Mouse (Mus musculus) layer of hippocampus, postnatal 36 days (tissue): ENCODE measurements at regions not wholly inside any gene's neighbourhood (a gene's known extent, or its start where the extent isn't known, plus 50 kb on each side); places are given as distances from the start of the nearest gene placed in this dataset.

Experiments used
- DNase-seq, 2 experiments: peaks; one replicate each; pipeline ENCODE4 v3.0.0; 2022

GRCm38 (mm10) chr1:169872865-169873264, 55.6 kb upstream of the Ccdc190 start:
- no peak for DNase-seq

DNA sequence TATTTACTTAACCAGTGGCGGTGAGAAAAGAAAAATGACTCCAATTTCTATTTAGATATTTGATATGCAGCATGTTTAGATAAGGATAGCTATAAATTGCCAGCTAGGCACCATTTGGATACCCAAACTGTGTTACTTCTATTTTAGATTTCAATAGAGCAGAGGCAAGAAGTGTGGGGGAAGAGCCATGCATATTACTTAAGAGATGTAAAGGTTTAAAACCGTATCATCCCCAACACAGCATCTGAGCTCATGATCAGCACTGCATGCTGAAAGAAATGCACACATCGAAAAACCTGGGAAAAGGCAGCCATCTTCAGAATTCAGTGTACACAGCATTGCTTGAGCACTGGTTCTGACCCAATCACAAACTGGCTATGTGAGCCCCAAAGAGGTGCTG, 59.8 kb upstream of the Ccdc190 start:
- no peak for DNase-seq

- no peak for DNase-seq
These were observed 61.0 kb upstream of the Ccdc190 start for GRCm38 (mm10) chr1:169867453-169867852.

GRCm38 (mm10) chr1:169866840-169867239, 61.6 kb upstream of the Ccdc190 start:
- DNase-seq = no peak

- DNase-seq = no peak
These were observed 69.4 kb upstream of the Ccdc190 start for GRCm38 (mm10) chr1:169859041-169859440.

GRCm38 (mm10) chr1:169851663-169852062, 76.8 kb upstream of the Ccdc190 start:
- peak in 1 of 2 experiments; percentile 15 for DNase-seq

- DNase-seq = no peak
These were observed 80.0 kb upstream of the Ccdc190 start for GRCm38 (mm10) chr1:169848254-169849015.

- no peak for DNase-seq
These were observed 86.0 kb upstream of the Ccdc190 start for GRCm38 (mm10) chr1:169842490-169842889.

DNA sequence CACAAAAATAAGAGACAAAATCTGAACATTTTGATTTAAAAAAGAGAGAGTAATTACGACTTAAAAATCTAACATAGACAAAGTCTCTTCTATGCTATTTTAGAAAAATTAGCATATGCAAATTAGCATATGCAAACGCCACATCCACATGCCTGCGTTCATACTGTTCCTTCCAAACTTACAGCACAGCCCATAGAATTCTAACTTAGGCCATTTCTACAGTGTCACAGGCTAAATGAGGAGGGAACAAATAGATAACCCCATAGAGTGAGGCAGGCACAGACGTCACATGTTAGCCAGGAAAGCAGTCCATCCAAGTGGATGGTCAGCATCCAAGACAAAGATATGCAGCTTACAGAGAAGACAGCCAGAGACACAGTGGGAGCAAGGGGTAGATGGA, 87.5 kb upstream of the Ccdc190 start:
- no peak for DNase-seq

DNA sequence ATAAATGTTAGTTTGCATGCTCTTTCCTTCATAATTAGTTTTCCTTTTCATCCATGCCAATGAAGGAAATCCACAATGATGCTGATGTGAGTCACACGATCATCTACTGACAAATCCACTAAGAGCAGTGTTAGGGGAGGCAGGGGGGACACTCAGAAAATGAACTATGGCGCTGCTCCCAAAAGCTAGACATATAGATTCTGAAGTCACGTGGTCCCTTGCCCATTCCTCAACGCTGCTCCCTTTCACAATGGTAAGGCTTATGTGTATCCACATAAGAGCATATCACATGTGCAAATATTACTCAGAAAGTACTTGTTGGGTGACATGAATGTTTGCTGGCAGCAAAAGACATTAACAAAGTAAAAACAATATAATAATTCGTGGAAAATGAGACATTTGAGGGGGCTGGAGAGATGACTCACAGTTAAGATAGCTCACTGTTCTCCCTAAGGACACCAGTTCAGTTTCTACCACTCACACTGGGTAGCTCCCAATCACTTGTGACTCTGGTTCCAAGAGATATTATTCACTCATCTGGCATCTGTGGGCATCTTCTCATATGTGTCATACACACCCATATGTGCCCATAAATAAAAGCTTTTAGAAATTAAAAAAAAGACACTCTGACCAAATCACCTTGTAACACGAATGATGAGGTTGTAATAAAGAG, 88.3 kb upstream of the Ccdc190 start:
- DNase-seq = no peak

DNA sequence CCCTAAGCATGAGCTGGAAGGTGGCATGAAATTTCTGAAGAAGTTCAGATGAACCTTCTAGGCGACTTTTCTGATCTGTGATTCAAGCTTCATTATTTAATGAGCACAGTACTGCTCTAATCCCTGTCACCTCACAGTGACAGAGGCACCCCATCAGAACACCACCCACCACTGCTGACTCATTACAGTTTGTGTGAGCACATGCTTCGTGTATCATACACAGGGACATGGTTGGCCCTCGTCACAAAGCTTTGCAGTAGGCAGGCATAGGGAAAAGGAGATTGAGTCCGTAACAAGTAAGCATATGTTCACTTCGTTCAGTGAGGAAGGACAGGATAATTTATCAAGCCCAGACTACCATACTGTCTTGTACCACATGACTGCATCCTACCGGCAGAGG, 85.9 kb upstream of the Rgs4 start:
- peak in 1 of 2 experiments; percentile 9 for DNase-seq

DNA sequence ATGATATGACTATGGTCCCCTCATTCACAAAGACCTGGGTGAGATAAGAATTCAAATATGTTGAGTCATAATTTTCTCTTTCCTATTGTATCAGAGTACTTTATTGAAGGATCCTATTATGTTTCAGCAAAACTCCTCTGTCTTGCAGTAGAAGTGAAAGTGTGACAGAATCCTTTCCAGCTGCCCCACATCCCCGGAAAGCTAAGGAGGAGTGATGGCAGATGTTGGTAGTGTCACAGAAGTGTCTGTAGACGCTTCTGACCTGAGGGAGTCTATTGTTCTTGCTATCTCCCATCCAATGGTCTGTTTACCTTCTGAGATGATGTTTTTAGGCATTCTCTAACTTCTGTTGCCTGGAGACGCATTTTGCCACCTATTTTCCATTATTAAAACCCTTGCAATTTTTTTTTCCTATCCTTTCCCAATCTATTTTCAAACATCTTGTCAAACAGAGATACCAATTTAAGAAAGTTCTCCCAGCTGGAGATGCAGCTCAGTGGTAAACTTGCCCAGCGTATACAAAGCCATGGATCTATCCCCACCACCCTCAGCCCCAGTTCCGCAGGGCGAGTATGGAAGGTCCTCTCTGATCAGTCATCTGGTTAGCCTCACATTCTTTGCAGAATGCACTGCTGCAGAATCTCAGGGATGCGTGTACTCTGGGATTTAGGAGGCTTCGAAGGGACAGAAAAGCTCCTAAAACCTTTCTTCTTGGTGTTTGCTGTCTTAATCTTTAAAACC, 84.1 kb upstream of the Rgs4 start:
- no peak for DNase-seq

DNA sequence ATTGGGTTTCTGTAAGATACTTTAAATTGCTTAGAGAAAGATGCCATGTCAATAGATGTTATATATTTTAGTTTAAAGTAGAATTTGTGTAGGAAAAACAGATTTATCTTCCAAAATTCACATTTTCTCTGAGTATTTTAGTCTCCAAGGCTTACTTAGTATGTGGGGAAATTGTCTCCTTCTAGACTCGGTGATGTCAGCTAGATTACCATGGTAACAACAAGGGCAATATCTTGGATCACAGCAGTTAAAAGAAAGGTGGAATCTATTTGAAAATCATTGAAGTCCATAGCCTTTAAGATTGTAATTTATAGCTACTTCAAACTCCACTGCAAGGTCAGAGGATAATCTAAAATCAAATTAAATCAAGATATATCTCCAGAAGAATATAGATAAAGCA, 83.2 kb upstream of the Rgs4 start:
- DNase-seq = no peak

DNA sequence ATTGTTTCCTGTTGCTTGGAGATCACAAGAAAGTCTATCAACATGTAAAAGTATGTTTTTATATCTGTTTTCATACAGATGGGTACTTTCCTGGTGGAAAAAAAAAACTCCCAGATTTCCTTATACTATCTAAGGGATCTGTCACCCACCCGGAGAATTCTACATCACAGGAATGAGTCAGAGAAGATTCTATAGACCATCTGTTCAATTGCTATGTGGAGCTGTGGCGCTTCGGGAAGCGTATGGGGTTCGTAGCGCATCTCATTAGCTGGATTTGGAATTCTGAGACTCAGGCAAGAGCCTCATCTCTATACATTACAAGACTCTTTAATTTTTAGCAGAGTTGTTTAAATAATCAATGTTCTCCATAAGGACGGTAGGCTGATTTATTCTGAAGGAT, 74.6 kb upstream of the Rgs4 start:
- no peak for DNase-seq

GRCm38 (mm10) chr1:169819404-169819949, 72.0 kb upstream of the Rgs4 start:
- no peak for DNase-seq

DNA sequence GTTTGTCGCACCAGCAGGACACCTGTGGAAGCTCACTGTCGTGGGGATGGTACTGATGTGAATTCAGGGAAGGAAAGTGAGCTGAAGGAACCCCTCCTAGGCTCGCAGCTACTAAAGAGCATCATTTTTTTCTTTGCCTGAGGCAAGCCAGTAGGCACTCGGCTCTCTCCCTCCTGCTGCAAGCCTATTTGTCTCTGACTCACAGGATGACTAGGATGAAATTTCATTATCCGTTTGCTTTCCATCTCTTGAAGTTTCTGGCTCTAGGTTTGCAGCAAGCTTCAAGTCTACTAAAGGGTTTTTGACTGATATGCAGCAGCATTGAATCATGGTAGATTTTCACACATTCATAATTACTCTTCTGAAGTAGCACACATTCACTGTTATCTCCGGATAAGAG, 69.5 kb upstream of the Rgs4 start:
- no peak for DNase-seq

GRCm38 (mm10) chr1:169812512-169813101, 65.2 kb upstream of the Rgs4 start:
- DNase-seq = no peak

DNA sequence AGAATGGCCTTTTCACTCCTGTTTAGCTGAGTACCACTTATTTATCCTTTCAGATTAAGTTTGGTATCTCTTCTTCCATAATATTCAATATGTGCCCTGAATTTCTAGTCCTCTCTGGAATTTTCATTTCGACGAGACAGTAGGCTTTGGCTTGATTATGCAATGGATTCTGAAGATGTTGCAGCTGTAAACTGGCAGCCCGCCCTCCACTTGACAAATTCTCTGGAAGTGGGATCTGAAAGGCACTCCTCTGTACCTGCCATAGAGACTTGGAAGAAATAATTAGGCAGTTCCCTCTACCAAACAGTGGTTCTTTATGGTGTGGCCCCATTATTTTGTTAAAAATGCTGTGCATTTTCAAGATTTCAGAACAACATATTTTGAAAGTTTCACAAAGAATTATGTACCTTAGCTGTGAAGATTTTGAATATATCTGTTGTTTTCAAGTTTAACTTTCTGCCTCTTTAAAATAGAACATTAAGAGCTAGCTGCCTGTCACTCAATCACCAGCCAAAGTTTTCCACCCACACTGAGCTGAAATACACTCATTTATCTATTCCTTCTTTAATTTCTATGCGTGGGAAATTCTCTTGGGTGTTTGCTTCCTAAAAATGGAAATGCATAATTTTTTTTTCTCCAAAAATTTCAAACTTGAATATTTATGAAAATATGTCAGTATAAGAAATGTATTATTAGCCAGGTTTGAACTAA, 56.1 kb upstream of the Rgs4 start:
- DNase-seq = no peak

DNA sequence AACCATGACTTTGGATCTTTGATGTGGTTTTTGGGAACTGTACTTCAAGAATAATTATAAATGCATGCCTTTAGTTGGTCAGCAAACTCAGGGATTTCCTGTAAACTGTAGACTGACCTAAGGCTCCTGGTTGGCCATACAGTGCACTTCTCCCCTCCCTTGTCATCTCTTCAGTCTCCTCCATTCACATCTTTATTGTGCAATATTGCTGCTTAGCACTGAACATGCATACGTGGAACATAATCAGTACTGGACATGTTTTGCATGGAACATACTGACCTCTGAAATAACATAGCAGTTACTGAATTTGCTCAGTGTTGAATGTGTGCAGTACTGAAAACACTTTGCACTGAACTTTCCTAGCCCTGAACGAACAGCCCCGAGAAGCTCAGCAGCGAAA, 55.4 kb upstream of the Rgs4 start:
- DNase-seq = no peak

DNA sequence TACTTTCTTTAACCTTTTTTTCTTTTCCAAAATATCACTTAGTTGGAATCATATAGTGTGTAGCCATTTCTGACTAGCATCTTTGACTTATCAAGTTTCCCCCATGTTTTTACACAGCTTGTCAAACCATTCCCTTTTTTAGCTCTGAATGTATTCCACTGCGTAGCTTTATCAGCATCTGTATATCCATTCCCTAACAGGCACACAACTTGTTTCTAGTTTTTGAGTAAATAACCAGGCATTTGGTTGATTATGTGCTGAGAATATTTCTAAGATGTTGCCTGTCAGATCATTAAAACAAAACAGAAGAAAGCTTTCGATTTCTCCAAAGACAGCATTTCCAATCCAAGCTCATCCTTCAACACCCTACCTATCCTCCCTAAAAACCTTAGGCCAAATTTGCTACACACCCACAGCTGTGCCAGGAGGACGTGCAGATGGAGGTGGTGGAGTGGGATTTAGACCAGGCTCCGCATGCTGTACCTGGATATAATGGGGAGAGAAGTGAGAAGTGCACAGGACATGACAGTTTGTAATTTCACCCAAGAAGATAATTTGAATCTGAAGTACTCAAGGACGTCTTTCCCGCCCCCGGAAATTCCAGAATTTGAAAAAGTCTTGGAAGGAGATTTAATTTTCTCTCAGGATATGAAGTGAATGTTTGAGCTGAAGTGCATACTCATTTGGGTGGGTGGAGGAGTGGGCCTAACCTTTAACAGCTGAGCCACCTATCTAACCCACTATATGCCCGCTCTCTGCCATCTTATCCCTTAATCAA, 54.8 kb upstream of the Rgs4 start:
- DNase-seq = no peak
